Mouse (Mus musculus) MEL (cell line): ENCODE results near the gene Cgnl1. TPM values are rescaled to one million over a fixed set of nuclear protein-coding genes. Genes with fewer than 3 reads are reported as not detected.

Experiments used
- DNase-seq: peaks from one replicate; pipeline ENCODE4 v3.0.0; 2011; ENCODE audit warnings: low read depth, low spot score
- H3K27ac ChIP-seq: 2 replicates; pipeline ENCODE4 v1.5.1; 2012; ENCODE audit warnings: low read depth, mild to moderate bottlenecking, control low read depth, low read length, moderate library complexity; ENCODE audit not compliant: control insufficient read depth
- H3K27me3 ChIP-seq, 2 experiments: fragments of 150-350 bp in 1 of 2; sonication (generic) in 1 of 2; 2 replicates each; pipeline ENCODE4 v1.6.1; 2012; ENCODE audit warnings: low read length in 2 of 2, mild to moderate bottlenecking in 2 of 2, improper control_type of control experiment in 1 of 2, moderate library complexity in 1 of 2; ENCODE audit not compliant: insufficient read depth in 2 of 2, control insufficient read depth in 1 of 2
- H3K36me3 ChIP-seq, 2 experiments: 2 replicates each; pipeline ENCODE4 v1.6.1; 2012 to 2014; ENCODE audit warnings: low read length in 2 of 2, improper control_type of control experiment in 1 of 2, inconsistent platforms in 1 of 2, mild to moderate bottlenecking in 1 of 2; ENCODE audit not compliant: insufficient read depth in 2 of 2, control insufficient read depth in 1 of 2
- H3K4me1 ChIP-seq, 2 experiments: fragments of 150-350 bp in 1 of 2; sonication (generic) in 1 of 2; 2 replicates each; pipeline ENCODE4 v1.6.1; 2012; ENCODE audit warnings: low read length in 2 of 2, improper control_type of control experiment in 1 of 2, mild to moderate bottlenecking in 1 of 2; ENCODE audit not compliant: insufficient read depth in 2 of 2, control insufficient read depth in 1 of 2
- H3K4me3 ChIP-seq, 2 experiments: fragments of 150-350 bp in 1 of 2; sonication (generic) in 1 of 2; 2 replicates each; pipeline ENCODE4 v1.5.1; 2012; ENCODE audit warnings: low read depth in 2 of 2, low read length in 2 of 2, mild to moderate bottlenecking in 2 of 2, moderate library complexity in 2 of 2, control low read depth in 1 of 2, improper control_type of control experiment in 1 of 2; ENCODE audit not compliant: control insufficient read depth in 1 of 2, insufficient read depth in 1 of 2
- H3K79me2 ChIP-seq: 2 replicates; pipeline ENCODE4 v1.6.1; 2012; ENCODE audit warnings: mild to moderate bottlenecking, low read length, moderate library complexity; ENCODE audit not compliant: control insufficient read depth, poor library complexity, insufficient read depth
- H3K9ac ChIP-seq: 2 replicates; pipeline ENCODE4 v1.6.1; 2012; ENCODE audit warnings: low read depth, mild to moderate bottlenecking, control low read depth, low read length, moderate library complexity; ENCODE audit not compliant: control insufficient read depth, poor library complexity, severe bottlenecking
- H3K9me3 ChIP-seq: fragments of 150-350 bp; sonication (generic); replicated peaks from 2 replicates; pipeline ENCODE4 v1.6.1; 2012; ENCODE audit warnings: mild to moderate bottlenecking, low read length, improper control_type of control experiment, moderate library complexity; ENCODE audit not compliant: insufficient read depth
- BHLHE40 ChIP-seq: IDR thresholded peaks from 2 replicates; pipeline ENCODE4 v1.6.1; 2012; ENCODE audit warnings: low read depth, mild to moderate bottlenecking, inconsistent platforms, low read length, improper control_type of control experiment, borderline replicate concordance
- CHD2 ChIP-seq: IDR thresholded peaks from 2 replicates; pipeline ENCODE4 v1.6.1; 2011; ENCODE audit warnings: low read length, improper control_type of control experiment
- CTCF ChIP-seq, 3 experiments: IDR thresholded peaks in 2 of 3; conservative IDR thresholded peaks in 1 of 3; 2 replicates each; pipeline ENCODE4 v1.5.1; 2011 to 2012; ENCODE audit warnings: low read length in 3 of 3, low read depth in 2 of 3, mild to moderate bottlenecking in 2 of 3, improper control_type of control experiment in 1 of 3, inconsistent platforms in 1 of 3, mixed read lengths in 1 of 3, moderate library complexity in 1 of 3; ENCODE audit not compliant: control insufficient read depth in 1 of 3, insufficient read depth in 1 of 3, poor library complexity in 1 of 3, severe bottlenecking in 1 of 3
- E2F4 ChIP-seq: IDR thresholded peaks from 2 replicates; pipeline ENCODE4 v1.6.1; 2011; ENCODE audit warnings: low read depth, low read length, improper control_type of control experiment, borderline replicate concordance
- EP300 ChIP-seq, 2 experiments: IDR thresholded peaks; 2 replicates each; pipeline ENCODE4 v1.6.1; 2011; ENCODE audit warnings: improper control_type of control experiment in 2 of 2, low read length in 2 of 2, low read depth in 1 of 2, mild to moderate bottlenecking in 1 of 2
- ETS1 ChIP-seq: IDR thresholded peaks from 2 replicates; pipeline ENCODE4 v1.6.1; 2012; ENCODE audit warnings: low read depth, mild to moderate bottlenecking, inconsistent platforms, low read length, improper control_type of control experiment, moderate library complexity
- GABPA ChIP-seq: IDR thresholded peaks from 2 replicates; pipeline ENCODE4 v1.6.1; 2012; ENCODE audit warnings: low read depth, mild to moderate bottlenecking, inconsistent platforms, low read length, improper control_type of control experiment, moderate library complexity
- GATA1 ChIP-seq: IDR thresholded peaks from 2 replicates; pipeline ENCODE4 v1.6.1; 2011; ENCODE audit warnings: low read depth, low read length, improper control_type of control experiment
- HCFC1 ChIP-seq: IDR thresholded peaks from 2 replicates; pipeline ENCODE4 v1.6.1; 2012; ENCODE audit warnings: low read depth, mild to moderate bottlenecking, inconsistent platforms, low read length, improper control_type of control experiment, moderate library complexity
- JUND ChIP-seq: IDR thresholded peaks from 2 replicates; pipeline ENCODE4 v1.6.1; 2011; ENCODE audit warnings: low read depth, mild to moderate bottlenecking, improper control_type of control experiment, low read length
- MAFK ChIP-seq: IDR thresholded peaks from 2 replicates; pipeline ENCODE4 v1.6.1; 2011; ENCODE audit warnings: low read depth, mild to moderate bottlenecking, low read length, improper control_type of control experiment, borderline replicate concordance
- MAX ChIP-seq: IDR thresholded peaks from 2 replicates; pipeline ENCODE4 v1.6.1; 2011; ENCODE audit warnings: low read length, improper control_type of control experiment
- MAZ ChIP-seq: IDR thresholded peaks from 2 replicates; pipeline ENCODE4 v1.6.1; 2012; ENCODE audit warnings: low read depth, mild to moderate bottlenecking, inconsistent platforms, low read length, improper control_type of control experiment
- MEF2A ChIP-seq: IDR thresholded peaks from 2 replicates; pipeline ENCODE4 v1.6.1; 2014; ENCODE audit warnings: low read depth, mild to moderate bottlenecking, inconsistent platforms, low read length, improper control_type of control experiment; ENCODE audit not compliant: poor library complexity, insufficient replicate concordance, severe bottlenecking; ENCODE audit errors: extremely low read depth
- MXI1 ChIP-seq: IDR thresholded peaks from 2 replicates; pipeline ENCODE4 v1.6.1; 2011; ENCODE audit warnings: mild to moderate bottlenecking, low read depth, low read length, improper control_type of control experiment
- NRF1 ChIP-seq: IDR thresholded peaks from 2 replicates; pipeline ENCODE4 v1.6.1; 2014; ENCODE audit warnings: low read depth, mild to moderate bottlenecking, inconsistent platforms, low read length, improper control_type of control experiment, moderate library complexity; ENCODE audit not compliant: poor library complexity, insufficient read depth, severe bottlenecking
- RAD21 ChIP-seq: IDR thresholded peaks from 2 replicates; pipeline ENCODE4 v1.6.1; 2011; ENCODE audit warnings: mild to moderate bottlenecking, low read depth, low read length, improper control_type of control experiment
- RCOR1 ChIP-seq: IDR thresholded peaks from 2 replicates; pipeline ENCODE4 v1.6.1; 2012; ENCODE audit warnings: low read depth, mild to moderate bottlenecking, inconsistent platforms, low read length, improper control_type of control experiment
- SIN3A ChIP-seq: IDR thresholded peaks from 2 replicates; pipeline ENCODE4 v1.6.1; 2012; ENCODE audit warnings: low read length, improper control_type of control experiment, inconsistent platforms
- SMC3 ChIP-seq: IDR thresholded peaks from 2 replicates; pipeline ENCODE4 v1.6.1; 2011; ENCODE audit warnings: low read depth, low read length, improper control_type of control experiment
- TAL1 ChIP-seq: IDR thresholded peaks from 2 replicates; pipeline ENCODE4 v1.6.1; 2012; ENCODE audit warnings: mild to moderate bottlenecking, inconsistent platforms, low read length, moderate library complexity, mixed read lengths
- TBP ChIP-seq: IDR thresholded peaks from 2 replicates; pipeline ENCODE4 v1.8.0; 2011; ENCODE audit warnings: low read depth, low read length, improper control_type of control experiment
- UBTF ChIP-seq: IDR thresholded peaks from 2 replicates; pipeline ENCODE4 v1.6.1; 2012; ENCODE audit warnings: low read depth, mild to moderate bottlenecking, inconsistent platforms, low read length, improper control_type of control experiment, moderate library complexity, borderline replicate concordance; ENCODE audit not compliant: insufficient read depth
- USF2 ChIP-seq, 2 experiments: IDR thresholded peaks; 2 replicates each; pipeline ENCODE4 v1.6.1; 2011 to 2012; ENCODE audit warnings: improper control_type of control experiment in 2 of 2, low read length in 2 of 2, borderline replicate concordance in 1 of 2, inconsistent platforms in 1 of 2, low read depth in 1 of 2, mild to moderate bottlenecking in 1 of 2; ENCODE audit not compliant: insufficient read depth in 1 of 2
- ZKSCAN1 ChIP-seq: IDR thresholded peaks from 2 replicates; pipeline ENCODE4 v1.6.1; 2012; ENCODE audit warnings: low read depth, mild to moderate bottlenecking, inconsistent platforms, low read length, improper control_type of control experiment, moderate library complexity
- ZMIZ1 ChIP-seq: IDR thresholded peaks from 2 replicates; pipeline ENCODE4 v1.6.1; 2012; ENCODE audit warnings: low read depth, mild to moderate bottlenecking, inconsistent platforms, low read length, improper control_type of control experiment, moderate library complexity
- ZNF384 ChIP-seq: IDR thresholded peaks from 2 replicates; pipeline ENCODE4 v1.6.1; 2012; ENCODE audit warnings: low read depth, mild to moderate bottlenecking, inconsistent platforms, low read length, improper control_type of control experiment
- polyA plus RNA-seq, 2 experiments: library from polyadenylated mRNA; stranded (reverse) in 1 of 2; unstranded in 1 of 2; fragments of >175 nt in 1 of 2; fragments of >200 nt in 1 of 2; gene quantifications; 2 replicates each; pipeline versions ENCODE4 v1.2.1 to v1.2.4; 2012; ENCODE audit warnings: low replicate concordance in 2 of 2, low read depth in 1 of 2; ENCODE audit not compliant: insufficient read length in 2 of 2, insufficient read depth in 1 of 2, missing spikeins in 1 of 2
- total RNA-seq: library from RNA; depleted of rRNA; stranded (reverse); fragments of 300-350 nt; gene quantifications from 2 replicates; pipeline ENCODE4 v1.2.3, GENCODE M21; 2012

Cgnl1 gene
- total and polyA plus RNA-seq, 3 experiments, result 0.19 to 0.70 TPM; not detected in 1

- Histone ChIP-seq H3K9me3 (no peaks in the 10 kb centered on the region), H3K27ac (no peak overlapping the region), H3K4me3 (no peak overlapping the region), H3K79me2 (no peaks in the 10 kb centered on the region), H3K27me3 (peaks cover 5% of the 10 kb centered on the region in 2 experiments), H3K4me1 (no peaks in the 10 kb centered on the region), H3K9ac (no peak overlapping the region), H3K36me3 (no peaks in the 10 kb centered on the region)
- no peak for DNase-seq
- TF ChIP-seq USF2 (IDR thresholded peaks at IDR 0.05; ENCODE audit: borderline replicate concordance in 1 of 2, insufficient read depth in 1 of 2, low read depth in 1 of 2, low read length in 2 of 2) (no peak), GABPA (no peak), BHLHE40 (no peak), ZKSCAN1 (no peak), SMC3 (no peak), HCFC1 (no peak), TBP (no peak), JUND (no peak), RAD21 (no peak), MAZ (no peak), MAX (no peak)
These were observed 11.5 kb downstream of the Cgnl1 start for GRCm38 (mm10) chr9:71759893-71760292.

- Histone ChIP-seq H3K27ac (no peak overlapping the region), H3K4me3 (no peak overlapping the region), H3K79me2 (no peaks in the 10 kb centered on the region), H3K9me3 (no peaks in the 10 kb centered on the region), H3K27me3 (peaks cover 12 to 17% of the 10 kb centered on the region in 2 experiments), H3K36me3 (no peaks in the 10 kb centered on the region), H3K9ac (no peak overlapping the region), H3K4me1 (no peaks in the 10 kb centered on the region)
- DNase-seq, result no peak
- no peak for TF ChIP-seq RCOR1
- no peak for TF ChIP-seq MXI1
- no peak for TF ChIP-seq MEF2A
- no peak for TF ChIP-seq NRF1
- no peak for TF ChIP-seq CHD2
- no peak for TF ChIP-seq BHLHE40
- TF ChIP-seq EP300 (IDR thresholded peaks at IDR 0.05; ENCODE audit: low read depth in 1 of 2, low read length in 2 of 2), result no peak
- TF ChIP-seq ZMIZ1, result no peak
- no peak for TF ChIP-seq UBTF
- TF ChIP-seq ZNF384, result no peak
- no peak for TF ChIP-seq GABPA
- TF ChIP-seq SIN3A, result no peak
- no peak for TF ChIP-seq E2F4
- no peak for TF ChIP-seq SMC3
- TF ChIP-seq CTCF (IDR thresholded peaks at IDR 0.05 in 2 of 3, conservative IDR thresholded peaks at IDR 0.05 in 1 of 3; ENCODE audit: control insufficient read depth in 1 of 3, insufficient read depth in 1 of 3, low read depth in 2 of 3, low read length in 3 of 3, poor library complexity in 1 of 3, severe bottlenecking in 1 of 3), result no peak
- no peak for TF ChIP-seq GATA1
- TF ChIP-seq MAFK, result no peak
- TF ChIP-seq ZKSCAN1, result no peak
- no peak for TF ChIP-seq ETS1
- TF ChIP-seq TAL1, result no peak
These were observed 14.0 kb downstream of the Cgnl1 start for GRCm38 (mm10) chr9:71757386-71757785.
